Mouse (Mus musculus) lung, postnatal 36 days (tissue): ENCODE measurements at regions not wholly inside any gene's neighbourhood (a gene's known extent, or its start where the extent isn't known, plus 50 kb on each side); places are given as distances from the start of the nearest gene placed in this dataset.

Source experiments
- DNase-seq: peaks from one replicate; pipeline ENCODE4 v3.0.0; 2022; ENCODE audit warnings: mixed read lengths

- no peak for DNase-seq
Observed at GRCm38 (mm10) chr10:117555044-117555443, 74.3 kb upstream of the Cpm start.

DNA sequence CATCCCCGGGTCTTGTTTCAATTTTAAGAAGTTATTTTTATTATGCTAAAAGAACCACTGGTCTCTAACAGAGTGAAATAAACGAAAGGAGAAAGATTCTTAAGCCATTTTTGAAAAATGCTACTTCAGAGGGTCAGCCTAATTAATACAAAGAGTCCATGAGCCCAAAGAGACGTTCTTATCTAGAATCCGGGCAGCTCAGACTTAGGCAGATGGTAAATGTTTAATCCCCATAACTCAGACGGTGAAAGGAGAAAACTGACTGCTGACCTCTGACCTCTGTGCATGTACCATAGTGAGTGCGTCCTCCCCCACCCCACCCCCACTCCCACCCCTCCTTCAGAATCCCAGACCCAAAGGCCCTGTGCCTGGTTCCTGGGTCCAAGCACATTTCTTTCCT, 74.8 kb upstream of the Cpm start:
- DNase-seq, result no peak

DNA sequence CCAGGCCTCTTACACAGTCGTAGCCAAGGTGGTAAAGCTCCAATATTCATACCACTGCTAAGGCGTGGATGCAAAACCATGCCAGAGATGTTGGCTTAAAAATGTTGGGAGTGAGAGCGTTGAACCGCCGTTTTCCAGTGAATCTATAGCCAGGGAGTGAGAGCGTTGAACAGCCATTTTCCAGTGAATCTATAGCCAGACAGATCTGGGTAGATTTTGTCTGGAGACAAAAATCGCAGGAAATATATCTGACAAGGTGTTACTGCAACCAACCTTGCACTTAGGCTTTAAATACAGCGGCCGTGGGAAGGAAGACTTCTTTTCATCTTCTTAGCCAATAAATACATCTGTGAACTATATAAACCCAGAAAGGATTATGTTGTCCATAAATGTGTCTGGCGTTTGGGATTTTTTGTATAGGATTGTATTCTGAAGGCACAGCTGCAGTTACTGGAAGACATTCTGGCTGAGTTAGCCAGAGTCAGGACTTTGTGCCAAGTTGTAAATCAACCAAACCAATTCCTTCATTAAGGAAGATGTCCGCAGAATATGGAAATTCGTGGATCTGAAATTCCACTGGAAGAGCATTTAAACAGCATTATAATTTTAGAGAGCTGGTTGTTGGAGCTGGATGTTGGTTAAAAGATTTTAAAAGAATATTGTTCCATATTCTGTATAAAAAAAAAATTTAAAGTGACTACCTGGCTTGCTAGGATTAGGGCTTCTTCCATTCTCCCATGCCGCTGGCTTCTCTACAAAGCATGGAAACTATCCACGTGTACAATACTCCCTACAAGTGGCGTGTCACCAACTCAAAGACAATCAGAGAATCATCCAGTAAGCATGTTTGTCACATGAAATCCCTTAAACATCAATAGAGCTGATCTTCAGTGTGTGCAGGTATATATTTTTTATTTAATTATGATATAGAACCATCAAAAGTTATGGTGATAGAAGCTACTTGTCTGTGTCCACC, 75.8 kb upstream of the Cpm start:
- DNase-seq, result no peak

DNA sequence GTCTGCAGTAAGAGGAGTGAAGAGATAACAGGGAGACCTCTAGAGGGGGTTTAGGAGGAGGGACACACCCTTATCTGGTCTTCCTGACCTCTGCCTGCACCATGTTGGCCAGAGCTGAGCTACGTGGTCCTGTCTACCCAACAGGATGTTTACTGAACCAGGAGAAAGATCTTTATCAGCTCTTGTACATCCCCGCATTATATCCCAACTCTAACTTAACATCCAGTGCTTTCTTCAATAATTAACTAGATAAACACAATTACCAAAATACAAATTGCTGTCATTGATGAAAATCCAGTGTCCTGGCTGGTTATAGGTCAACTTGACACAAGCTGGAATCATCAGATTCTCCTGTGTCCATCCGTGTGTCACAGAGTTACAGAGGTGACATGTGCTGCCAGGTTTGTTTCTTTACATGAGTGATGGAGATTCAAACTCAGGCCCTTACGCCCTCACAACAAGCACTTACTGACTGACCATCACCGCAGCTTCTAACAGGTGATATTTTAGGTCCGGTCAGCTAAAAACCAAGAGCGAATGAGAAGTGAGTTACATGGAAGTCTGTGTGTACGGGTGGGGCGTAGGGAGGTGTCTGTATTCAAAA, 77.1 kb upstream of the Cpm start:
- no peak for DNase-seq

GRCm38 (mm10) chr10:117551234-117552048, 77.9 kb upstream of the Cpm start:
- DNase-seq, result no peak

GRCm38 (mm10) chr10:117549854-117550605, 79.3 kb upstream of the Cpm start:
- DNase-seq, result no peak

DNA sequence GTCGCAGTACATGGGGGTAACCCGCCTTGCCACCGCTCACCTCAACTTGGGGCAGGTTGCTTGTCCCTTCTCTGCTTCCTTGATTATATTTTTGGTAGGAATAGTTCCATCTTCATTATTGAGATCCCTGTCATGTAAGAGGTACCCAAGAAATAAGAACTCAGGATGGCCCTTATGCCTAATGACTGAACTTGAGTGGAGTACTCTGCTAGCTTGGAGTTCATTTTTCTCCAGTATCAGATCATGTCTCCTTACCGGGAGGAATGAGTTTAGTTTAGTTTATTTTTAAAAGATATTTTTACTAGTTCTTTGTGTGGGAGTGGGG, 79.8 kb upstream of the Cpm start:
- no peak for DNase-seq

DNA sequence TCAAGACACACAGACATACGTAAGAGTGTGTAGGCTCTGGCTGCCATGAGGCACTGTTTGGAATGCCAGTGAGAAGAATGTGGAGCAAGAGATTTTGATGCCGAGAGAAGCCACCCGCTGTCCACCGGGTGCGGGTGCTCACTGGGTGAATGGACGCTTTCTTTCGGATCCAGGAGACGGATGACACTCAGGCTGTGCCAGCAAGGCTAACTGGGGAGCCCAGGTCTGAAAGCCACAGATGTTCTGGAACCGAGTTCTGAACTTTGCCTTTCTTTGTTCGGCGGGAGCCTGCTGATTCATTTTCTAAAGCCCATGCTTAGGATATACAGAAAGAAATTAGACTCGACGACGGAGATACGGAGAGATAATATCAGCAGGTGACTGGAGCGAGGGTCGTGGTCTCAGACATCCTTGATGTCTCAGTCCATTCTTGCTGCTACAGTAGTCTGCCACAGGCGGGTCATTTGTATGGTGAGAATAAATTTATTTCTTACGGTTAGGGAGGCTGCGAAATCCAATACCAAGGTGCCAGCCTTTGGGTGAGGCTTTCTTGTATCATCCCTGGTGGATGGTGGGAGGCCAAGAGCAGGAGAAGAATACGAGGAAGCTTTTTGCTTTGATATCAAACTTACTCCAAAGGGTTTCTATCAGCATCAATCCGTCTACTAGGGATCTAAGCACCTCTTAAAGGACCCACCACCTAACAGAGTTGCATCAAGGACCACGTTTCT, 80.4 kb upstream of the Cpm start:
- no peak for DNase-seq

- DNase-seq, result no peak
Observed at GRCm38 (mm10) chr10:117548262-117548661, 81.0 kb upstream of the Cpm start.

DNA sequence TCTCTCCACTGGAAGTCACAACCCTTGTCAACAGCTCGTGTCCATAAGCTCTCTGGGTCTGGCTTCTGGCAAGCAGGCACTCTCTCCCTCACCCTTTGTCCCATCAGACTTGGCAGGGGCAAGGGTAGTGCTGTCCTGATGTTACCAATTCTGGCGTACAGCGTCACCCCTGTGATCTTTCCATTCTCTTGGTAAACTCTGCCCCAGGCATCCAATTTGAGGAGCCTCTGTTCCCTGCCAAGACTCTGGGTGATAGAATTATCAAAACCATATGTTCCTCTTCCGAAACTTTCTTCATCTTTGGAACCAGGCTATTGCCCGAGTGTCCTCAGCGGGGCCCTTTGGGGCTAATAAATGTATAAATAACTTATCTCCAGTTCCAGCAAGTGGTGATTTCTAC, 82.0 kb upstream of the Cpm start:
- peak; percentile 18 for DNase-seq

DNA sequence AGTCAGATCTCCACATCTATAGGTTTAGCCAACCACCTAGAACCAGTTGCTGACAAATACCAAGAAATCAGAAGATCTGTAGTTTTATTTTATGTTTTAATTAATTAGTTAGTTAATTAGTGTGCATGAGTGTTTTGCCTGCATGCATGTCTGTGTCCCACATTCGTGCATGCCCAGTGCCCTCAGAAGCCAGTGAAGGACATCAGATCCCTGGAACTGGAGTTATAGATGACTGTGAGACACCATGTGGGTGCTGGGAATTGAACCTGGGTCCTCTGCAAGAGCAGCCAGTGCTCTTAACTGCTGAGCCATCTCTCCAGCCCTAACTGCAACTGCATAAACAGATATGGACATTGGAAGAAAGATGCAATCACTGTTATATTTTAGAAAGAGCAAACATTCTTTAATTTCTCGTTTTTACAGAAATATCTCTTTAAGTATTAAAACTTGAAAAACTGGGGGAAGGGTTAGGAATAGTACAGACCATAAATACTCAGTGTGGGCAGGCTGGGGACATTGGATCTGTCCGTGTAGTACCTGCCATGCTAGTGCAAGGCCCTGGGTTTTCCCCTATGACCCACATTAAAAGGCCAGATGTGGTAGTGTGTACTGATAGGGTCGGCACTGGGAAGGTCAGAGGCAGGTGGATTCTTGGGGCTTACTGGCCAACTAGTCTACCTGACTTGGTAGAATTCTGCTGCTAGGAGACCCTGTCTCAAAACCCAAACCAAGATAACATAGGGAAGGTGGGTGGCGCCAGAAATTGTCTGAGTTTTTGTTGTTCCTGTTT, 83.3 kb upstream of the Cpm start:
- no peak for DNase-seq

- DNase-seq, result no peak
Observed at GRCm38 (mm10) chr10:117544680-117545546, 84.4 kb upstream of the Cpm start.

GRCm38 (mm10) chr10:117543995-117544679, 85.2 kb upstream of the Cpm start:
- DNase-seq, result no peak

GRCm38 (mm10) chr10:117543696-117543950, 85.7 kb upstream of the Cpm start:
- DNase-seq, result no peak

- no peak for DNase-seq
Observed at GRCm38 (mm10) chr10:117542886-117543695, 86.2 kb upstream of the Cpm start.

DNA sequence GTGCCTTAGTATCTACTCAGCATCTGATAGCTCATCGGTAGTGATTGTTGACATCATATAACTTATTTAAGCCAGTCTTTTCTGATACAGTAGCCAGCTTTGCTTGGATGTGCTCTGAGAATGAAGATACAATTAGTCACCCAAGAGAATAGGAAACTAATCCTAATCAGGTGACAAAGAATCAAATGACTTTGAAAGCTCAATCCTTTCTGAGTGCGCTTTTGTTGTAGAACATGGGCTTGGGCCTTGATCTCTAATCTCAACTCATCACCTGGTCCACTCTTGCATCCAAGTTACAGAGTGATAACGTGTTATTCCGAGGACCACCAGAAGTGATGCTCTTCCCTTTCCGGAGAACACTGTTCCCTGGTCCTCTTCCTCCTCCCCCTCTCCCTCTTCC, 86.9 kb upstream of the Cpm start:
- DNase-seq, result no peak

DNA sequence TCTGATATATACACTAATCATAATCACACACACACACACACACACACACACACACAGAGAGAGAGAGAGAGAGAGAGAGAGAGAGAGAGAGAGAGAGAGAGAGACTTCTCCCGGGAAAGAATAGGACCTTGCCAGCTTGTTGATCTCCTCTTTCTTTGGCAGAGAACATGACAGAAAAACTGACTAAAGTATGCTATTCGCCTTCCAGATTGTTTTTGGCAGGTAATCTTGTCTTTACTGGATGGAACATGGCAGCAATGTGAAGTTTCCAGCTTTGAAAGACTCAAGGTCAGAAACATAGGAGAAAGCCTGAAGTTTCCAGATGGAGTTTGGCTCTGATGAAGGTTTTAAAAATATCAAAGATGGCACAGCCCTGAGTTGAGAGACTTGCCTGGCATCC, 87.8 kb upstream of the Cpm start:
- no peak for DNase-seq

GRCm38 (mm10) chr10:117540747-117541398, 88.4 kb upstream of the Cpm start:
- DNase-seq, result no peak
